Mouse (Mus musculus) neural tube, embryonic 13.5 days (tissue): ENCODE measurements around the gene Brd4. TPM values are rescaled to one million over a fixed set of nuclear protein-coding genes. Genes with fewer than 3 reads are reported as not detected.

Experiments
- ATAC-seq: fragments of 200-750 bp; cut with Nextera tagmentation; 2 replicates; pipeline ENCODE4 v1.8.0; 2017; ENCODE audit warnings: low read depth, mild to moderate bottlenecking, moderate TSS enrichment, moderate library complexity
- H3K27ac ChIP-seq: fragments of 300-500 bp; sonication (generic); replicated peaks from 2 replicates; pipeline ENCODE4 v1.5.1; 2015; ENCODE audit warnings: moderate library complexity, mild to moderate bottlenecking, inconsistent platforms
- H3K27me3 ChIP-seq: fragments of 300-500 bp; sonication (generic); 2 replicates; pipeline ENCODE4 v1.6.1; 2015; ENCODE audit warnings: mild to moderate bottlenecking, inconsistent platforms
- H3K36me3 ChIP-seq: fragments of 300-500 bp; sonication (generic); 2 replicates; pipeline ENCODE4 v1.6.1; 2015; ENCODE audit warnings: mild to moderate bottlenecking, inconsistent platforms
- H3K4me1 ChIP-seq: fragments of 300-500 bp; sonication (generic); replicated peaks from 2 replicates; pipeline ENCODE4 v1.6.1; 2015; ENCODE audit warnings: inconsistent platforms
- H3K4me2 ChIP-seq: fragments of 300-500 bp; sonication (generic); 2 replicates; pipeline ENCODE4 v1.6.1; 2015; ENCODE audit warnings: inconsistent platforms, mild to moderate bottlenecking, moderate library complexity
- H3K4me3 ChIP-seq: fragments of 300-500 bp; sonication (generic); 2 replicates; pipeline ENCODE4 v1.5.1; 2015; ENCODE audit warnings: mild to moderate bottlenecking, inconsistent platforms
- H3K9ac ChIP-seq: fragments of 300-500 bp; sonication (generic); 2 replicates; pipeline ENCODE4 v1.6.1; 2015; ENCODE audit warnings: moderate library complexity, mild to moderate bottlenecking, inconsistent platforms
- H3K9me3 ChIP-seq: fragments of 300-500 bp; sonication (generic); 2 replicates; pipeline ENCODE4 v1.6.1; 2016; ENCODE audit warnings: inconsistent platforms
- WGBS: fragments of 180-500 bp; shearing (Covaris S2); methylation state at CpG from one replicate; pipeline ENCODE4 v1.1.7; 2015; 5-methylcytosine and 5-hydroxymethylcytosine counted together
- polyA plus RNA-seq: library from polyadenylated mRNA; unstranded; fragments of >200 nt; fragmentation: Nextera tagmentation; extraction: Ambion mirVana; gene quantifications from 2 replicates; pipeline ENCODE4 v1.2.1, GENCODE M21; 2015

Brd4 gene
- polyA plus RNA-seq, 1 experiment from 2014 or later, result 87.7 TPM

DNA sequence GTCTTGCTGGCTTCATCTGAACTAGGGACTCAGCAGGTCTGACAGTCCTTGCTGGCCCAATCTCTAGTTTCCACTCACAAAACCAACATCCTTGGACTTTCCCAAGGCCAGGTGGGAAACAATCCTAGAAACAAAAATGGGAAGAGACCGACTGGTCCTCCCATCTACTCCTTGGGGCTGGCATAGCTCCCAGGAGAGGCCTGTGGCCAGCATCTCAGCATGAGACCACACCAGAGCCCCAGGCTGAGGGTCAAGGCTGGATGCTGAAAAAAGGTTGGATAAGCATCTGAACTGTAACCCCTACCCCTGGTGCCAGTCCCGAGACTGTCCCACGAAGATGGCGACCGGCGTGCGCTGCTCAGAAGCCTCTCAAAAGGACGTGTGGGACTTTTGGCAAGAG lies 28.3 kb upstream of the Brd4 start:
- no peaks in the 10 kb centered on the region for H3K27me3 ChIP-seq
- no peak overlapping the region for H3K4me3 ChIP-seq
- no peaks in the 10 kb centered on the region for H3K9me3 ChIP-seq
- ATAC-seq, result no peak
- no peak overlapping the region for H3K4me2 ChIP-seq
- WGBS, result 97% methylated on average over 8 of the region's 8 CpGs
- H3K27ac ChIP-seq, result no peak overlapping the region
- no peak overlapping the region for H3K9ac ChIP-seq
- peaks cover 1% of the 10 kb centered on the region; the same call in 1 of the 2 replicates for H3K4me1 ChIP-seq
- peaks cover 100% of the 10 kb centered on the region for H3K36me3 ChIP-seq

DNA sequence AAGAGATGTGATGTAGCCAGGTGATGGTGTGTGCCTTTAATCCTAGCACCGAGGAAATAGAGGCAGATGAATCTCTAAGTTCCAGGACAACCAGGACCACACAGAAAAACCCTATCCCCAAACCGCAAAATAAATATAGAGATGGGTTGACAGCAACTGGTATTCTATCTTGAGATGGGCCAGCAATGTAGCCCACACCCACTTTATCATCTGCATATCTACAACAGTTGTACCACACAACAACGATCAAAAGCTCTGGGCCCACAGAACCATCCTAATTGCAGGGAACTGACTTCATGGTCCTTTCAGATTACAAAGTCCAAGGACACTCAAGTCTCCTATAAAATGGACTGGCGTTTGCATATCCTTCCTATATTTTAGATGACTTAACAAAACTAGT lies 23.4 kb upstream of the Brd4 start:
- H3K4me1 ChIP-seq, result no peaks in the 10 kb centered on the region
- H3K9ac ChIP-seq, result no peak overlapping the region
- H3K27ac ChIP-seq, result no peak overlapping the region
- H3K4me2 ChIP-seq, result no peak overlapping the region
- H3K36me3 ChIP-seq, result peaks cover 99% of the 10 kb centered on the region
- no peaks in the 10 kb centered on the region for H3K9me3 ChIP-seq
- WGBS, result 94% methylated on average over 4 of the region's 4 CpGs
- no peaks in the 10 kb centered on the region for H3K27me3 ChIP-seq
- H3K4me3 ChIP-seq, result no peak overlapping the region
- no peak for ATAC-seq

DNA sequence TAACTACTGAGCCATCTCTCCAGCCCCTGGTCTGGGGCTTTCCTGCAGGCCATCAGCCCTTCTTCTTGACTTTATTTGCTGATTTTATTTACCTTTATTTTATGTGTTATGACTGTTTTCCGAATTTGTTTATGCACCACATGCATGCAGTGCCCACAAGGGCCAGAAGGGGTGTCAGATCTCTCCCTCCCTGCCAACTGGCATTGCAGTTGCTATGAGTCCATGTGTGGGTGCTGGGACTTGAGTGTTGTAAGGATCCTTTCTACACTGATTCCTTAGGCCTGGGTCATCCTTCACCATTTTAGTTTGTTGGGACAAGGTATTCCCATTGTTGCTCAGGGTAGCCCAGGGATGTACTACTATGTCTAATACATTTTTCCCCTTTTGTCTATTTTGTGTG lies 13.6 kb upstream of the Brd4 start:
- Histone ChIP-seq H3K4me2 (no peak overlapping the region), H3K27me3 (no peaks in the 10 kb centered on the region), H3K27ac (no peak overlapping the region), H3K9ac (no peak overlapping the region), H3K36me3 (peaks cover 4% of the 10 kb centered on the region), H3K9me3 (no peaks in the 10 kb centered on the region), H3K4me3 (no peak overlapping the region), H3K4me1 (no peaks in the 10 kb centered on the region)
- no peak for ATAC-seq
- WGBS, result 75% methylated on average over 1 of the region's 1 CpGs

DNA sequence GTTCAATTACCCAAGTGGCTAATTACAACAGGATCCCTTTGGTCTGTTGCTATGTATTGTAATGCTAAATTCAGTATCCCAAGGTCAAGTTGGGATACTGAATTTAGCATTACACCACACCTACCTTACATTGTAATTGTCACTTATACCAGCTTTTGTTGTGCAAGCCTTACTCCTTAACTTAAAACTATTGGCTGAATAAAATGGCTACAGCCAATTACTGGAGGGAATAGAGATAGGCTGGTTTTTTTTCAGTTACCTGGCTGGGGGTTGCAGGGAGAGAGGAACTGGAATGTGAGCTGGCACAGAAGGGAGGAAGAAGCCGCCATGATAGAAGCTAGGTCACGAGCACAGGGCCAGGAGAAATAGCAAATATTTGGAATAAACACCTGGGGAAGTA lies 11.4 kb upstream of the Brd4 start:
- H3K36me3 ChIP-seq, result no peaks in the 10 kb centered on the region
- H3K9me3 ChIP-seq, result no peaks in the 10 kb centered on the region
- no peak overlapping the region for H3K4me2 ChIP-seq
- WGBS, result 98% methylated on average over 2 of the region's 2 CpGs
- ATAC-seq, result no peak
- no peak overlapping the region for H3K27ac ChIP-seq
- no peaks in the 10 kb centered on the region for H3K27me3 ChIP-seq
- no peaks in the 10 kb centered on the region for H3K4me1 ChIP-seq
- no peak overlapping the region for H3K4me3 ChIP-seq
- no peak overlapping the region for H3K9ac ChIP-seq

DNA sequence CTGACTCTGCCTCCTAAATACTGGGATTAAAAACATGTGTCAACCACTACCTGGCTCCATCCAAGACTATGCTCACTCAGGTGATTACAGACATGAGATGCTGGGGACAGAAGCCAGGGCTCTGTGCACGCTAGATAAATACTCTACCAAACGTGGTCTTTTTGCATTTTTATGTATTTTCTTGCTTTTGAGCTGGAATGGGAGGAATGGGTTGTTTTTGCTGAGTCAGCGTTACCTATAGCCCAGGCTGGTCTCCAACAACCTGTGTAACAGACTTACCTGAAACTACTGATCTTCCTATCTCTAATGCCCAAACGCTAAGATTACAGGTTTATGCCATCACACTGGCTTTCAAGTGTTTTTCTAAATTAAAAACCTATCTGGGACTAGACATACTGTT lies 10.6 kb upstream of the Brd4 start:
- no peak overlapping the region for H3K9ac ChIP-seq
- 90% methylated on average over 4 of the region's 4 CpGs for WGBS
- no peaks in the 10 kb centered on the region for H3K9me3 ChIP-seq
- H3K4me2 ChIP-seq, result no peak overlapping the region
- H3K27me3 ChIP-seq, result no peaks in the 10 kb centered on the region
- no peaks in the 10 kb centered on the region for H3K4me1 ChIP-seq
- H3K27ac ChIP-seq, result no peak overlapping the region
- H3K4me3 ChIP-seq, result no peak overlapping the region
- no peaks in the 10 kb centered on the region for H3K36me3 ChIP-seq
- no peak for ATAC-seq

DNA sequence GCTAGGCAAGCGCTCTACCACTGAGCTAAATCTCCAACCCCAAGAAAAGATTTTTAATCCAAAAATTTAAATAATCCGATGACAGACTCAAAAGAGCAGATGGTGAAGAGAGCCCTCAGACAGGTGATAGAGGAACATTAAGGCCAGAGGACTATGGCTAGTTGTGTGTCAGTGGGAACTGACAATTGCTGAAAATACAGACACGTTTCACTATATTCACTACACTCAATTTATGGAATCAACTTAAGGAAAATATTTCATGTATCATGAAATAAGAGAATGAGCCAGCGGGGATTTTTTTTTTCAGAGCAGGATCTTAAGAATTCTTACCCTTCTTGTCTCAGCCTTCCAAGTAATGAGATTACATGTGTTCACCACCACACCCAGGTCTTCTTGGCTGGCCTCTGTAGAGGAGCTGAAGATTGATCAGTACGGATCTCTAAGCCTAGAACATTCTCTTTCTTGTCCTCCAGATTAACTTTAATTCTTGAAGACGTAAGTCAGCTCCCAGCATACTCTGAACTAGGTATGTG lies 682 bp upstream of the Brd4 start:
- peak overlapping the region; percentile 97 for H3K9ac ChIP-seq
- H3K36me3 ChIP-seq, result 0 out of 2 replicates have a peak, but pooled peaks cover 2% of the 10 kb centered on the region
- no peaks in the 10 kb centered on the region for H3K27me3 ChIP-seq
- ATAC-seq, result no peak
- 57% methylated on average over 6 of the region's 6 CpGs for WGBS
- peaks cover 45% of the 10 kb centered on the region for H3K4me1 ChIP-seq
- H3K4me3 ChIP-seq, result peak overlapping the region; percentile 97
- no peaks in the 10 kb centered on the region for H3K9me3 ChIP-seq
- peak overlapping the region; percentile 72 for H3K4me2 ChIP-seq
- H3K27ac ChIP-seq, result peak overlapping the region; percentile 100

DNA sequence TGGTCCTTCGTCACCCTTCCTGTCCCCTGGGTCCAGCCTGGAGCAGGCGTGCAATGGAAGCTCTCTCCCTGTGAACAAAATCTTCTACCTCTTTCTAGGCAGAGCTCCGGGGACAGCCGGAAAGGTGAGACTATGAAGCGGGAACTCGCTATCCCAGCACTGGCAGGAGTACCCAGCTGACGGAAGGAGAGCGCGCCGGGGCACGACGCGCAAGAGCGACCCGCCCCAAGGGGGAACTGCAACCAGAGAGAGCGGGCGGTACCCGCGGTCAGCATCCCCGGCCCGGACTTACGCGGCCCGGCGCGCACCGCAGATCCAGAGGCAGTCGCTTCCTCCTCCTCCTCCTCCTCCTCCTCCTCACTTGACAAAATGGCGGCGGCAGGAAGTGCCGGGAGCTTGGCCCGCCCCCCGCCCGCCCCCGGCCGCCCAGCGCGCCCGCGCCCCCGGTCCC lies 726 bp downstream of the Brd4 start:
- Histone ChIP-seq H3K4me1 (peaks cover 45% of the 10 kb centered on the region), H3K4me3 (peak overlapping the region; percentile 97), H3K27ac (peak overlapping the region; percentile 100), H3K27me3 (no peaks in the 10 kb centered on the region), H3K36me3 (no peaks in the 10 kb centered on the region), H3K9ac (peak overlapping the region; percentile 97), H3K4me2 (peak overlapping the region; percentile 72), H3K9me3 (no peaks in the 10 kb centered on the region)
- peak; percentile 82 for ATAC-seq
- 0% methylated on average over 31 of the region's 41 CpGs for whole genome bisulfite sequencing

DNA sequence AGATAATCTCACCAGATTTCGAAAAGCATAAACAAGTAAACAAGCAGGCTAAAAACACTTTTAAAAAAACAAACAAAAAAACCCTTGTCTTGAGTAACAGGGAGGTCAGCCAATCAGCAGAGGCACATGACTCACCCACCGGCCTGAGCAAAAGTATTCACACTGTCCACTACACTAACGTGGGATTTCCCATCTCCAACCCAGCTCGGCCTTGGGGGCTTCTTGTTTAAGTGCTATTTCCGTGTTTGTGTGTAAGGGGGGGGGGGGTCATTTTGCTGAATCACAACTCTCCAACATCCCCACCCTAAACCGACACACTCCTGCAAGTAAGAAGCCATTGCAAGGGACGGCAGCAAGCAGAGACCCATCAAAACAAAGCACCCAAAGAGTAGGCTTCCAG lies 1.2 kb downstream of the Brd4 start:
- peak; percentile 16; the same call in 1 of the 2 replicates for ATAC-seq
- 9% methylated on average over 7 of the region's 7 CpGs for WGBS
- peak overlapping the region; percentile 97 for H3K4me3 ChIP-seq

DNA sequence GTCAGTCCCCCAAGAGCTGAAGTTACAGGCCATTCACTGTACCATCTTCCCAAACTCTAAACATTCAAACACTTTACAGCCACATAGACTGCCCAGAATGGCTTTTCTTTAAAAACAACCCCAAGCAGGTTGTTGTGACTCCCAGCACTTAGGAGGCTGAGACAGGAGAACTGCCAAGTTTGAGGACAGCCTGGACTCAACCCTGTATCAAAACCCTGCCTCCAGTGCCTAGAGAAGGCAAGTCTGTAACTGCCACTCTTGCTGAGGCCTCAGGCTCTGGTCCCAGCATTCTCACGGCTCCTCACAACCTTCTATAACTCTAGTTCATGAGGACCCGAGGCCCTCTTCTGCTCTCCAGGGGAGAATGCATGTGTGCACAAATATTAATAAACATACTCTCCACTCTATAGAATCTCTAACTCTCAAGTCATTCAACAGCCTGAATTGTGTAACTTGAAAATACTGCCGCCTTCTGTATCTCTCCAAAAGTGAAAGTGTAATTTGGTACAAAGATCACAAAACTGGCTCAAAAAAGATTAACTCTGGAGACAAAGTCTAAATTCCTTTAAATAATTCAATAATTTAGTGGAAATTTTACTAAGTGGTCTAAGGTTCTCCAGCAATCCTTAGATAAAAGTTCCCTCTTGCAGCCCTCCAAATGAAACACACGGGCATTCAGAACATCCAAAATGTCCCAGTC lies 2.8 kb downstream of the Brd4 start:
- ATAC-seq, result no peak
- no peaks in the 10 kb centered on the region for H3K27me3 ChIP-seq
- no peak overlapping the region for H3K4me2 ChIP-seq
- H3K27ac ChIP-seq, result no peak overlapping the region
- no peaks in the 10 kb centered on the region for H3K9me3 ChIP-seq
- no peak overlapping the region for H3K4me3 ChIP-seq
- peaks cover 38% of the 10 kb centered on the region for H3K4me1 ChIP-seq
- WGBS, result 84% methylated on average over 4 of the region's 4 CpGs
- H3K9ac ChIP-seq, result no peak overlapping the region
- H3K36me3 ChIP-seq, result no peaks in the 10 kb centered on the region

More for the DNA sequence above, 1.2 kb downstream of the Brd4 start:
- Histone ChIP-seq H3K27ac (peak overlapping the region; percentile 100), H3K4me2 (peak overlapping the region; percentile 72), H3K27me3 (no peaks in the 10 kb centered on the region), H3K4me1 (peaks cover 45% of the 10 kb centered on the region), H3K9me3 (no peaks in the 10 kb centered on the region), H3K36me3 (no peaks in the 10 kb centered on the region), H3K9ac (peak overlapping the region; percentile 97)

DNA sequence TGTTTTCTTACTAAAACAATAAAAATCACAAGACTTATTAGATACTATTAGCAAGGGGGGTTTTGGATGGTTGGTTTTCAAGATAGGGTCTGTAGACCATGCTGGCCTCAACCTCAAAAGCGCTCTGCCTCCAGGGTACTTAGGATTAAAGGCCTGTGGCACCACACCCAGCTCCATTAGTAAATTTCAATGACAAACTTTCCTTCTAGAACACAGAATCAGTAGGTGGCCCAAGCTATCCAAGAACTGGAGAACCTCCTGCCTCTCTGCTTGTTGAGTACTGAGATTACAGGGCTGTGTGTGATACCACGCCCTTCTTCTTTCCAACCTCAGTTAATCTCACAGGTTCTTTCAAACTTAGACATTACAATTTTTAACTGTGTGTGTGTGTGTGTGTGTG lies 3.4 kb downstream of the Brd4 start:
- Histone ChIP-seq H3K9ac (no peak overlapping the region), H3K4me1 (peaks cover 36% of the 10 kb centered on the region), H3K4me2 (no peak overlapping the region), H3K27me3 (no peaks in the 10 kb centered on the region), H3K36me3 (no peaks in the 10 kb centered on the region), H3K27ac (0 out of 2 replicates have a peak overlapping the region, but pooled peaks have one; percentile 3), H3K9me3 (no peaks in the 10 kb centered on the region), H3K4me3 (no peak overlapping the region)
- WGBS, result 95% methylated on average over 2 of the region's 2 CpGs
- ATAC-seq, result no peak

DNA sequence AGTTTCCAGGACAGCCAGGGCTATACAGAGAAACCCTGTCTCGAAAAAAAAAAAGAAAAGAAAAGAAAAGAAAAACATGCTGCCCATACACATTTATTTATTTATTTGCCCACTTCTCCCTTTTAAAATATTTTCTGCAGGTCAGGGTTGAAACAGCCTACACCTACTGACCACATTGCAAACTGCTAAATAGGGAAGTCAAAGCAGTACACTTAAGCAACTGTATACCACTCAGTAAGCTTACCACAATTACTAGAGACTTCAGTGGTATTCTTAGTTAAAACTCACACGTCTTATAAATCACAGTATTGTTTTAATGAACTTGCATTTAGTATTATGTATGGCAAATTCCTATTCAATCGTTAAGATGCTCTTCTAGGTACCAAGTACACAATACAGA lies 3.9 kb downstream of the Brd4 start:
- Histone ChIP-seq H3K27me3 (no peaks in the 10 kb centered on the region), H3K4me2 (no peak overlapping the region), H3K27ac (no peak overlapping the region), H3K36me3 (no peaks in the 10 kb centered on the region), H3K9ac (no peak overlapping the region), H3K9me3 (no peaks in the 10 kb centered on the region), H3K4me3 (no peak overlapping the region), H3K4me1 (peaks cover 37% of the 10 kb centered on the region)
- WGBS, result 91% methylated on average over 3 of the region's 3 CpGs
- ATAC-seq, result no peak

DNA sequence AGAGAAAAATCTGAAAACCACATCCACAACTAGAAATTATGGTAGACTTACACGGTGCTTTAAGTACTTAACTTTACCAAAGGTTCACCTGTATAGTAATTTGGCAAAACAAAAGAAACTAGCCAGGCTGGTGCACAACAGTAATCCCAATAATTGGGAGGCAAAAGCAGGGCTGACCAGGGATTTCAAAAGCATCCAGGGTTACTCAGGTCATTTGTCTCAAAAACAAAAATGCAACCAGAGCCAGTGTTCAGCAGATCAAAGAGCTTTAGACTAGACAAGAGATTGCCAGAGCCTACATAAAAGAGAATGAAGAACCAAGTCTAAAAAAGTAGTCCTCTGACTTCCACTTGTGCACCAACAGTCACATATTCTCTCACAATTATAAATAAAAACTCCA lies 7.3 kb downstream of the Brd4 start:
- H3K36me3 ChIP-seq, result no peaks in the 10 kb centered on the region
- no peak for ATAC-seq

DNA sequence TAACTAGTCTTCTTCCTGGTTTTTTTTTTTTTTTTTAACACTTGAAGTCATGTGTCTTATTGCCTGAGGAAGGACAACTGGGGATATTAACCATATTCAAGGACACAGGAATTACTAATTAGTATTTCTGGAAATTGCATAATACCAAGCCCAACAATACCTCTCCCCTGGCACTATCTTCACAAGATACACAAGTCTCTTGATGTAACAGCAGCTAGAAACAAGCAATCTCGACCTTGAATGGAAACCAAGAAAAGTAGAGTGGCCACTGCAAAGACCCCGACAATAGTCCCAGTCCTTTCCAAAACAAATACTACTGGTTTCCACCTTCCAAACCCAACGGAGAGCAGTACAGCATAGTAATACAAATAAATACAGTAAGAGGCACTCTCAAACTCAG lies 9.0 kb downstream of the Brd4 start:
- Histone ChIP-seq H3K36me3 (no peaks in the 10 kb centered on the region), H3K27ac (no peak overlapping the region), H3K27me3 (no peaks in the 10 kb centered on the region), H3K4me3 (no peak overlapping the region), H3K9me3 (no peaks in the 10 kb centered on the region), H3K4me2 (no peak overlapping the region), H3K4me1 (peaks cover 11% of the 10 kb centered on the region), H3K9ac (no peak overlapping the region)
- ATAC-seq, result no peak
- WGBS, result 88% methylated on average over 3 of the region's 3 CpGs

More for the DNA sequence above, 7.3 kb downstream of the Brd4 start:
- 92% methylated on average over 1 of the region's 1 CpGs for WGBS
- Histone ChIP-seq H3K27ac (no peak overlapping the region), H3K4me1 (peaks cover 19% of the 10 kb centered on the region), H3K4me2 (no peak overlapping the region), H3K9me3 (no peaks in the 10 kb centered on the region), H3K4me3 (no peak overlapping the region), H3K27me3 (no peaks in the 10 kb centered on the region), H3K9ac (no peak overlapping the region)
